Mouse (Mus musculus): Measurements from ENCODE around the gene Zfp804b.
"Not testable (repeated sequence)": the region's sequence is repeated elsewhere in the genome, so short reads cannot be mapped to it uniquely, and the experiment has no call there.

The Zfp804b gene

GRCm38 (mm10) chr5:7344145-7345010 is at the start of gene Zfp804b:
Zfp804b (minus strand) TSS chr5:7344756.
- POLR2A ChIA-PET = interaction anchor here in 2 of 4 experiments (0.5 to 2.0 kb wide), 2 partner anchors 13 to 20 kb away, joined by 6 read pairs; no protein-coding TSS in a partner anchor
- CTCF ChIA-PET = interaction anchor here in 1 of 4 experiments (0.6 kb wide), 1 partner anchor 8 kb away, joined by 3 read pairs; no protein-coding TSS in a partner anchor

- POLR2A ChIA-PET, CTCF ChIA-PET: not testable (repeated sequence)
These were observed 20.1 kb upstream of the Zfp804b start for GRCm38 (mm10) chr5:7364616-7365015.

GRCm38 (mm10) chr5:7345011-7345389 is 444 bp upstream of the Zfp804b start:
- CTCF ChIA-PET = interaction anchor here in 1 of 4 experiments (0.6 kb wide), 2 partner anchors 9 to 1751 kb away, joined by 3 read pairs; no protein-coding TSS in a partner anchor
- POLR2A ChIA-PET = interaction anchor here in 2 of 4 experiments (0.5 to 2.0 kb wide), 2 partner anchors 13 to 19 kb away, joined by 6 read pairs; no protein-coding TSS in a partner anchor

- POLR2A ChIA-PET = no interaction called here
- CTCF ChIA-PET = no interaction called here
These were observed 19.0 kb downstream of the Zfp804b start for GRCm38 (mm10) chr5:7325594-7325993.

- ChIA-PET POLR2A (no interaction called here), CTCF (no interaction called here)
These were observed 40.7 kb downstream of the Zfp804b start, which contains the start of gene Tex47 for GRCm38 (mm10) chr5:7303819-7304218. Tex47 (plus strand) TSS chr5:7304119.

- ChIA-PET POLR2A (no interaction called here), CTCF (no interaction called here)
These were observed 41.6 kb downstream of the Zfp804b start for GRCm38 (mm10) chr5:7302969-7303368.

GRCm38 (mm10) chr5:7284336-7284735 is 60.2 kb downstream of the Zfp804b start:
- POLR2A ChIA-PET = no interaction called here
- CTCF ChIA-PET = no interaction called here

- ChIA-PET CTCF (interaction anchor here in 1 of 4 experiments (0.5 kb wide), 1 partner anchor 1521 kb away, joined by 3 read pairs; no protein-coding TSS in a partner anchor), POLR2A (no interaction called here)
These were observed 67.7 kb downstream of the Zfp804b start for GRCm38 (mm10) chr5:7276659-7277455.

GRCm38 (mm10) chr5:7177589-7177988 is 167.0 kb downstream of the Zfp804b start:
- POLR2A ChIA-PET = no interaction called here
- CTCF ChIA-PET = no interaction called here

- ChIA-PET POLR2A (no interaction called here), CTCF (no interaction called here)
These were observed 204.9 kb downstream of the Zfp804b start for GRCm38 (mm10) chr5:7139658-7140057.

GRCm38 (mm10) chr5:7102387-7102786 is 242.2 kb downstream of the Zfp804b start:
- CTCF ChIA-PET = interaction anchor here in 1 of 4 experiments (0.7 kb wide), 1 partner anchor 976 kb away, joined by 3 read pairs; no protein-coding TSS in a partner anchor
- POLR2A ChIA-PET = no interaction called here

GRCm38 (mm10) chr5:7073936-7074631 is 270.5 kb downstream of the Zfp804b start:
- POLR2A ChIA-PET = no interaction called here
- CTCF ChIA-PET = no interaction called here

GRCm38 (mm10) chr5:7007468-7007867 is 337.1 kb downstream of the Zfp804b start:
- POLR2A ChIA-PET = no interaction called here

GRCm38 (mm10) chr5:6983993-6984392 is 360.6 kb downstream of the Zfp804b start:
- ChIA-PET CTCF (no interaction called here), POLR2A (no interaction called here)

More at GRCm38 (mm10) chr5:7007468-7007867, 337.1 kb downstream of the Zfp804b start:
- CTCF ChIA-PET = no interaction called here

GRCm38 (mm10) chr5:6934837-6935236 is 409.7 kb downstream of the Zfp804b start:
- ChIA-PET POLR2A (no interaction called here), CTCF (no interaction called here)

GRCm38 (mm10) chr5:6911290-6911689 is 433.3 kb downstream of the Zfp804b start:
- CTCF ChIA-PET = no interaction called here
- POLR2A ChIA-PET = no interaction called here

GRCm38 (mm10) chr5:6881396-6881795 is 463.2 kb downstream of the Zfp804b start:
- ChIA-PET POLR2A (no interaction called here), CTCF (no interaction called here)

- POLR2A ChIA-PET = interaction anchor here in 1 of 4 experiments (0.5 kb wide), 1 partner anchor 203 kb away, joined by 4 read pairs; no protein-coding TSS in a partner anchor
- CTCF ChIA-PET = no interaction called here
These were observed 473.0 kb downstream of the Zfp804b start for GRCm38 (mm10) chr5:6871566-6871965.

GRCm38 (mm10) chr5:6870970-6871369 is 473.6 kb downstream of the Zfp804b start:
- ChIA-PET POLR2A (interaction anchor here in 1 of 4 experiments (0.5 kb wide), 1 partner anchor 202 kb away, joined by 4 read pairs; no protein-coding TSS in a partner anchor), CTCF (no interaction called here)

- POLR2A ChIA-PET = no interaction called here
- CTCF ChIA-PET = no interaction called here
These were observed 549.2 kb downstream of the Zfp804b start for GRCm38 (mm10) chr5:6795396-6795795.

Data from embryonic stem cell, embryonic (primary cell).